Mouse (Mus musculus) lung, postnatal 0 days (tissue): ENCODE results near the gene Prrc2b.

ENCODE experiments used
- CTCF ChIP-seq: IDR thresholded peaks from 2 replicates; pipeline ENCODE4 v1.5.1; 2016; ENCODE audit warnings: antibody characterized with exemption, mild to moderate bottlenecking
- EP300 ChIP-seq: IDR thresholded peaks from 2 replicates; pipeline ENCODE4 v1.6.1; 2016; ENCODE audit warnings: antibody characterized with exemption, mild to moderate bottlenecking, control low read depth

GRCm38 (mm10) chr2:32218541-32219334 is 67.9 kb downstream of the Prrc2b start:
- no peak for TF ChIP-seq CTCF
- TF ChIP-seq EP300 = no peak
